Mouse (Mus musculus): ENCODE results near the gene Gm21882.
"Not testable (repeated sequence)": the region's sequence is repeated elsewhere in the genome, so short reads cannot be mapped to it uniquely, and the experiment has no call there.

The Gm21882 gene

GRCm38 (mm10) chrY:40381423-40381822, at the start of gene Gm21882:
TSS of gene Gm21882 (minus strand) at chrY:40381523.
- in situ Hi-C loops (cut with MboI; ENCODE audit: unreplicated experiment in 2 of 2) = not testable (repeated sequence)
